Mouse (Mus musculus) gonadal fat pad, adult 2 months (tissue): ENCODE results near the gene Fxr1. TPM values are rescaled to one million over a fixed set of nuclear protein-coding genes. Genes with fewer than 3 reads are reported as not detected.
"Not testable (repeated sequence)": the region's sequence is repeated elsewhere in the genome, so short reads cannot be mapped to it uniquely, and the experiment has no call there.

Experiments used
- DNase-seq: peaks from one replicate; pipeline ENCODE4 v3.0.0-alpha.2; 2012; ENCODE audit warnings: low read depth
- polyA plus RNA-seq: library from polyadenylated mRNA; depleted of rRNA; stranded (reverse); fragments of >200 nt; gene quantifications from 2 replicates; pipeline ENCODE4 v1.2.3, GENCODE M21; 2012; rRNA removed

Fxr1 gene
- polyA plus RNA-seq, 1 experiment = 17.3 TPM

- DNase-seq = no peak
Measured at GRCm38 (mm10) chr3:34041990-34042389, 22.2 kb downstream of the Fxr1 start.

GRCm38 (mm10) chr3:34062352-34062751 is 42.6 kb downstream of the Fxr1 start:
- DNase-seq = no peak

GRCm38 (mm10) chr3:34068943-34069342 is 49.2 kb downstream of the Fxr1 start:
- not testable (repeated sequence) for DNase-seq

- no peak for DNase-seq
Measured at GRCm38 (mm10) chr3:34072726-34073125, 53.0 kb downstream of the Fxr1 start.

GRCm38 (mm10) chr3:34076058-34076759 is 56.5 kb downstream of the Fxr1 start:
- no peak for DNase-seq

GRCm38 (mm10) chr3:34080900-34081662 is 61.3 kb downstream of the Fxr1 start, which contains the start of gene Dnajc19:
Gene Dnajc19, minus strand, starts transcription at chr3:34081321.
- DNase-seq = peak; percentile 27

GRCm38 (mm10) chr3:34081929-34082328 is 62.2 kb downstream of the Fxr1 start:
- DNase-seq = no peak

- DNase-seq = no peak
Measured at GRCm38 (mm10) chr3:34083655-34084054, 63.9 kb downstream of the Fxr1 start.

GRCm38 (mm10) chr3:34102891-34103290 is 83.1 kb downstream of the Fxr1 start:
- DNase-seq = no peak

- DNase-seq = no peak
Measured at GRCm38 (mm10) chr3:34103902-34104672, 84.3 kb downstream of the Fxr1 start.

- no peak for DNase-seq
Measured at GRCm38 (mm10) chr3:34106421-34106820, 86.7 kb downstream of the Fxr1 start.

GRCm38 (mm10) chr3:34107631-34108030 is 87.9 kb downstream of the Fxr1 start:
- DNase-seq = no peak

- no peak for DNase-seq
Measured at GRCm38 (mm10) chr3:34111941-34112685, 92.4 kb downstream of the Fxr1 start.

- no peak for DNase-seq
Measured at GRCm38 (mm10) chr3:34115806-34116205, 96.1 kb downstream of the Fxr1 start.

GRCm38 (mm10) chr3:34119869-34120268 is 100.1 kb downstream of the Fxr1 start:
- DNase-seq = no peak

Other genes with a start within 250 kb of the Fxr1 start
- 11.8 and 20.7 TPM in 2 replicates for gene Ttc14, start 220.1 kb upstream of the Fxr1 start, polyA plus RNA-seq
- gene Ccdc39, start 175.6 kb upstream of the Fxr1 start, polyA plus RNA-seq = 2.9 and 4.6 TPM in 2 replicates
- gene Dnajc19, start 61.4 kb downstream of the Fxr1 start, polyA plus RNA-seq = 53.7 and 54.3 TPM in 2 replicates